Mouse (Mus musculus): ENCODE data around the gene Slc47a1. TPM values are rescaled to one million over a fixed set of nuclear protein-coding genes. Genes with fewer than 3 reads are reported as not detected.
A peak's percentile ranks its signal among the peaks of the same experiment; 100 is the strongest.

The Slc47a1 gene
- total RNA-seq, 2 experiments from 2014 or later = 1.7 to 2.3 TPM

DNA sequence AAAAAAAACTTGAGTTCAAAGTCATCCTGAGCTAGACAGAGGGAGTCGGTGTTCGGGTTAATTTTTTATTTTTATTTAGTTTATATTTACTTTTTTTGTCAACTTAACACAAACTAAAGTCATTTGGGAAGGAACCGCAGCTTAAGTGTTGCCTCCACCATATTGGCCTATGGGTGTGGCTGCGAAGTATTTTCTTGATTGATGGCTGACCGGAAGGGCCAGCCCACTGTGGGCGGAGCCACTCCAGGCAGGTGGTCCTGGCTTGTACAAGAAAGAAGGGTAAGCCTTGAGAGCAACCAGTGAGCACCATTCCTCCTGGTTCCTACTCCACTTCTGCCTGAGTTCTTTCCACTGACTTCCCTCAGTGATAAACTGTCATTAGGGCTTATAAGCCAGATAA is 14.0 kb downstream of the Slc47a1 start:
- no peak for DNase-seq (ENCODE audit: low spot score in 2 of 2)
- TF ChIP-seq CTCF (conservative IDR thresholded peaks at IDR 0.05) = no peak
- Histone ChIP-seq H3K4me3 (no peak overlapping the region), H3K27ac (no peak overlapping the region)

DNA sequence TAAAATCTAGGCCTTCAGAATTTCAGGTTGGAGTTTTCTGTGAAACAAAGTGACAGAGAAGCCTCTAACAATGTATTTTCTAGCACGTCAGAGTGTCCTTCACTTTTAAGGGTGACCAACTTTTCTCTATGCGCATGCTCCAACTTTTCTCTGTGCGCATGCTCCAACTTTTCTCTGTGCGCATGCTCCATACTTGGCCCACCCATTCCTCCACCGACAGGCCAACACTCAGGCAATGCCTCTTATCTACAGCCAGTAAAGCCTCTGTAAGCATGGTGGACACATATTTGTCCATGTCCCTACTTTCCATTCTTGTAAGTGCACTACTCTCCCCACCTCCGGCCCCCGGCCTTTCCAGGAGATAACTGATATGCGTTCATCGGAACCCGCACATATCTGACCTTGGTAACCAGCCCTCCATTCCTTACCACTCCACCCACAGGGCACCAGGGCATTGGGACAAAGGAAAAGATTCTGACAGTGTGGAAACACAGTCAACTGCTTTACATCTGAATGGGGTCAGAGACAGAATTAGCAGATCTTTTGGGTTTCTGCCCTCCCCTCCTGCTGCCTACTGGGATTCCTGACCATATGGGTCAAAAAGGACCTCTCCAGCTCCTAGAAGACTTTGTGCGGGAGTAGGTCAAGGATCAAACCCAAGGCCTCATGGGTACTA is 16.5 kb downstream of the Slc47a1 start:
- no peak for TF ChIP-seq CTCF (conservative IDR thresholded peaks at IDR 0.05)
- Histone ChIP-seq H3K27ac (no peak overlapping the region), H3K4me3 (no peak overlapping the region)
- no peak for DNase-seq (ENCODE audit: low spot score in 2 of 2)

DNA sequence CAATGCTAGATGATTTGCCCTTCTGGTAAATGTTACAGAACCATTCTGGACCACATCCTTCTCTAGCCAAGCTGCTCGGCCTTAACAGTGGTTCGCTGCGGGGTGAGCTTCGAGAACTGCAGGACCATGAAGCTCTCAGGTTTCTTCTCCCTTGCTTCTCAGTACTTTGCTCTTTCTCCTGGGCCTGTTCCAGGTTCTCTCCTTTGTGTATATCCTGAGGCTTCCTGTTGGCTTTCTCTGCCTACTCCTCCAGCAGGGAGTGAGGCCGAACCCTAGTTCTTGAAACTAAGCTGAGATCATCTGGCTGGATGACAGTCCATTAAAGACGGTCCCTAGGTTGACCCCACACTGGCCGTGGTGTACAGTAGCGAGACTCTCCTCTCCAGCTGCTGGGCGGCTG is 21.5 kb downstream of the Slc47a1 start:
- Histone ChIP-seq H3K4me3 (no peak overlapping the region), H3K27ac (no peak overlapping the region)
- TF ChIP-seq CTCF (conservative IDR thresholded peaks at IDR 0.05) = no peak
- DNase-seq (ENCODE audit: low spot score in 2 of 2) = no peak

DNA sequence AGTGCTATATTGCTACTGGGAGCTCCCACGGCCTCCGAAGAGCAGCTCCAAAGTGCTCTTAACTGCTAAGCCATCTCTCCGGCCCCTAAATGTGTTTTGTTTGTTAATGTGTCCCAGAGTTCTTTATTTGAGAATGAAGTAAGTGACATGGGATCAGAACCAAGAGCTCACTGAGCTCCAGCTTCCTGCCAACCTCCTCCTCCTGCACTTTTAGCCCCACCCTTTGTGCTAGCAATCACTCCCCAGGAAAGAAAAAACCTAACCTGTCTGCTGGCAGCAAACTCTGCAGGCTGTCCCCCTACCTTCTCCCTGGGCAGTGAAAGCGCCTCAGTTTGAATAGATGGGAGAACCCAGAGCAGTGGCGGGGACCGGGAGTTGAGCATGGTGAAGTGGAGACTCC is 22.0 kb downstream of the Slc47a1 start:
- no peak for TF ChIP-seq CTCF (conservative IDR thresholded peaks at IDR 0.05)

GRCm38 (mm10) chr11:61355351-61355750 is 22.8 kb downstream of the Slc47a1 start:
- no peak for DNase-seq (ENCODE audit: low spot score in 2 of 2)
- Histone ChIP-seq H3K4me3 (no peak overlapping the region), H3K27ac (no peak overlapping the region)
- TF ChIP-seq CTCF (conservative IDR thresholded peaks at IDR 0.05) = no peak

More for the DNA sequence above, 22.0 kb downstream of the Slc47a1 start:
- DNase-seq (ENCODE audit: low spot score in 2 of 2) = no peak
- no peak overlapping the region for H3K27ac ChIP-seq
- no peak overlapping the region for H3K4me3 ChIP-seq

DNA sequence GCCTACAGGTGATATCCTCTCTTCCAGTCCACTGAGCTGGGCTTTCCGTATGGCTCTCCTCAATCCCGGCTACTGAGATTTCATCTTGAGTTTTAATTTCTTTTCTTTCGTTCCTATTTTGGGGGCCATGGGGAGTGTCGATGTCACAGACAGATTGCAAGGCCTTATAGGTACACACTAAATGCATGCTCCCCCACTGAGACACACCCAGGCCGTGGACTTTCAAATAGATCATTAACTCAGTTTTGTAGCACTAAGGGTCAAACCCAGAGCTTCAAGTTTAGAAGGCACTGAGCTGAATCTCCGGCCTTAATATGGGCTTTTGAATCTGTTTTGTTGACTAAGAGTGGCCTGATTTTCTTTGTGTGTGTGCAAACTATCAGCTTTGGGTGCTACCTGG is 23.8 kb downstream of the Slc47a1 start:
- no peak overlapping the region for H3K27ac ChIP-seq
- H3K4me3 ChIP-seq = no peak overlapping the region
- TF ChIP-seq CTCF (conservative IDR thresholded peaks at IDR 0.05) = no peak
- DNase-seq (ENCODE audit: low spot score in 2 of 2) = no peak

GRCm38 (mm10) chr11:61353038-61353437 is 25.1 kb downstream of the Slc47a1 start:
- H3K4me3 ChIP-seq = no peak overlapping the region
- TF ChIP-seq CTCF (conservative IDR thresholded peaks at IDR 0.05) = no peak
- H3K27ac ChIP-seq = no peak overlapping the region
- DNase-seq (ENCODE audit: low spot score in 2 of 2) = no peak

DNA sequence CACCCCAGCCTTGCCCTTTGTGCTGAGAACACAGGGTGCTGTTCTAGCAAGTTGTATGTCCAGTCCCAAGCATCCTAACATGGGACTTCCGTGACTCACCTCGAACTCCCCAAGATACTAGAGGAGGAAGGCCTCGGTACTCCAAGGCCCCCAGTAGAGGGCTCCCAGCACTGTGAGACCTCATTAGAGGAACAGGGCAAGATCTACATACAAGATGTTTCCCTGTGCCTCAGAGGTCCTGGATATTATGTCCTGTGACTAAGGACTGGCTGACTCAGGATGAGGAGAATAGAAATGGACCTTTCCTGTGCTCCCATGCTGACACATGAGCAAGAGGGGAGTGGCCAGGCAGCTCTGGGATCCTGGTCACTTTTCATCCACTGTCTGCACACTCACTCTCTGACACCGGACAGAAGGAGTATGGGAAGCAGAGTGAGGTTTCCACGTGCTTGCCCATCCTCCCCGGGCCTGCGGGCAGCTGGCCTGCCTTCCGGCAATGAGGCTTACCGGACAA is 25.9 kb downstream of the Slc47a1 start:
- DNase-seq (ENCODE audit: low spot score in 2 of 2) = no peak
- no peak overlapping the region for H3K27ac ChIP-seq
- peak; percentile 54 for TF ChIP-seq CTCF (conservative IDR thresholded peaks at IDR 0.05)
- no peak overlapping the region for H3K4me3 ChIP-seq

DNA sequence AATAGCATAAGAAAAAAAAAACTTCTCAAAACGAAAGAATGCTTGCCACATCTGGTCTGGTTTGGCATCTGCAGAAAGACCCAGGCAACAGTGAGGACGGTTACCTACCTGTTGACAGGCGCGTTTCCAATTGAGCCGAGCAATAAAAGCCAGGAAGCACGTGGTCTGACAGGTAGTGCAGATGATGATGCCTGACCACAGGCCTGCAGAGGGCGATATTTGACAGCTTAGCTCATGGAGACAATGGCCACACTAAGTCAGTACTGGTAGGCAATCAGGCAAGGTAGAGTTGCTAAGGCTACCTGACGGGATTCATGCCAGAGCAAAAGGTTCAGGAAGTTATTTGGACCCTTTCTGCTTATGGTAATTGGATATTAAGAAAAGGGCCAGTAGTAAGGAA is 28.8 kb downstream of the Slc47a1 start:
- DNase-seq (ENCODE audit: low spot score in 2 of 2) = peak; percentile 9 to 53
- peak; percentile 84 for TF ChIP-seq CTCF (conservative IDR thresholded peaks at IDR 0.05)
- H3K27ac ChIP-seq = no peak overlapping the region
- H3K4me3 ChIP-seq = no peak overlapping the region

- DNase-seq (ENCODE audit: low spot score in 2 of 2) = no peak
- peak; percentile 63 for TF ChIP-seq CTCF (conservative IDR thresholded peaks at IDR 0.05)
- Histone ChIP-seq H3K4me3 (no peak overlapping the region), H3K27ac (no peak overlapping the region)
Measured at GRCm38 (mm10) chr11:61346133-61346532, 32.0 kb downstream of the Slc47a1 start.

GRCm38 (mm10) chr11:61342505-61343420 is 35.4 kb downstream of the Slc47a1 start, which contains the start of gene Slc47a2:
TSS of gene Slc47a2 (minus strand) at chr11:61342860.
- TF ChIP-seq CTCF (conservative IDR thresholded peaks at IDR 0.05) = peak; percentile 69
- Histone ChIP-seq H3K4me3 (peak within 1 kb of the TSS; percentile 12; the same call in 1 of the 2 replicates), H3K27ac (no peak within 1 kb of the TSS)
- DNase-seq (ENCODE audit: low spot score in 2 of 2) = no peak

DNA sequence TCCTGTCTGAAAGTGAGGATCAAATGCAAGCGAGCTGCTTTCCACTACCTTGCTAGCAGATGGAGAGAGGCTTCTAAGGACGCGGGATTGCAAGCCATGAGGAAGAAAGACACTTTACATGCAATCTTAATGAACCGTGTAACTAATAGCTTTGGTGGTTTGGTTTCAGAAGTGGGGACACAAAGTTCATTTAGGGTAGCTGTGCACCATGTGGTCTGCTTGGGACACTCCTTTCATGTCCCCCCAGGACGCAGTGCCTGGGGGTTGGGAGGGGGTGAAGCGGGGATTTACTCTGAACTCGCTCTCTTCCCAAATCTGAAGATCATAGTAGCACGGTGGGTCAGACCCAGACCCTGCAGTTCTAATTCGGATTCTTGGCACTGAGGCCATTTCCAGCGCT is 36.2 kb downstream of the Slc47a1 start:
- no peak overlapping the region for H3K4me3 ChIP-seq

GRCm38 (mm10) chr11:61341233-61341632 is 36.9 kb downstream of the Slc47a1 start:
- no peak for TF ChIP-seq CTCF (conservative IDR thresholded peaks at IDR 0.05)
- H3K27ac ChIP-seq = no peak overlapping the region
- no peak for DNase-seq (ENCODE audit: low spot score in 2 of 2)
- no peak overlapping the region for H3K4me3 ChIP-seq

More for the DNA sequence above, 36.2 kb downstream of the Slc47a1 start:
- no peak for TF ChIP-seq CTCF (conservative IDR thresholded peaks at IDR 0.05)
- H3K27ac ChIP-seq = no peak overlapping the region
- no peak for DNase-seq (ENCODE audit: low spot score in 2 of 2)

All from layer of hippocampus, adult 2 months (tissue).